Mouse (Mus musculus) erythroblast, adult 5-6 weeks (primary cell): ENCODE results near the gene Kif2a. TPM values are rescaled to one million over a fixed set of nuclear protein-coding genes. Genes with fewer than 3 reads are reported as not detected.
A peak's percentile ranks its signal among the peaks of the same experiment; 100 is the strongest.
"Not testable (repeated sequence)": the region's sequence is repeated elsewhere in the genome, so short reads cannot be mapped to it uniquely, and the experiment has no call there.

Source experiments
- ATAC-seq: replicated peaks from 2 replicates; pipeline ENCODE4 v1.8.0; 2016; ENCODE audit warnings: moderate number of reproducible peaks, mild to moderate bottlenecking, moderate TSS enrichment, inconsistent platforms; ENCODE audit not compliant: poor library complexity, low FRiP score, severe bottlenecking
- total RNA-seq, 2 experiments: library from RNA; stranded (forward) in 1 of 2; stranded (reverse) in 1 of 2; fragments of 150-400 nt in 1 of 2; fragments of 200-764, 138-1000 nt in 1 of 2; gene quantifications; 2 replicates each; pipeline versions ENCODE4 v1.2.3 to v1.2.4; 2015 to 2017; ENCODE audit warnings: low replicate concordance in 2 of 2

The Kif2a gene
- total RNA-seq, 2 experiments from 2014 or later = 160 to 257 TPM

DNA sequence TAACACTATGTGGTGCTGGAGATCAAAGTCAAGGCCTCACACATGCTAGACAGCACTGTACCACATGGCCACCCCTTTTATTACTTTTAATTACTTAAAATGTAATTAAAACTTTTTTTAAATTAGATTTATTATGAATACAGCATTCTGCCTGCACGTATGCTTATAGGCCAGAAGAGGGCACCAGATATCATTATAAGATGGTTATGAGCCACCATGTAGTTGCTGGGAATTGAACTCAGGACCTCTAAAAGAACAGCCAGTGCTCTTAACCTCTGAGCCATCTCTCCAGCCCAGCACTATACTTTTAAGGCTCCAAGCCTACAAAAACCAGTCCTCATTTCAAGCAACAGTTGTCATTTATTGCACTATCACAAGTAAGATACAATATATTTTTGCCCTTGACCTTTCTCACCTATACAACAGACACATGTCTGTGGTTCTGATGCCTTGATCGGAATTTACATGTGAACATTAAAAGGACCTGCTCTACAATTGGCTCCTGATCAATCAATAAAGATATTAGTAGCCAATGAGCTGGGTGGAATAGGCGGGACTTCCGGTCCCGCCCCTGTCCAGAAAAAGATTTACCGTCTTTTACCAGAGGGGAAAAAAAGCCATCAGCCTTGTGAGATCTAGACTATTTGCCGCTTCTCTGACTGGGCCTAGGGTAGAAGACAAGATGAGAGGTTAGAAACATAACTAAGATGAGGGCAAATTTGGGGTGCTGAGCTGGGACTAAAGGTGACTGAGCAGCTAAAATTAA lies 80.5 kb downstream of the Kif2a start:
- no peak for ATAC-seq

- no peak for ATAC-seq
These were observed 84.8 kb downstream of the Kif2a start for GRCm38 (mm10) chr13:106937138-106937472.

DNA sequence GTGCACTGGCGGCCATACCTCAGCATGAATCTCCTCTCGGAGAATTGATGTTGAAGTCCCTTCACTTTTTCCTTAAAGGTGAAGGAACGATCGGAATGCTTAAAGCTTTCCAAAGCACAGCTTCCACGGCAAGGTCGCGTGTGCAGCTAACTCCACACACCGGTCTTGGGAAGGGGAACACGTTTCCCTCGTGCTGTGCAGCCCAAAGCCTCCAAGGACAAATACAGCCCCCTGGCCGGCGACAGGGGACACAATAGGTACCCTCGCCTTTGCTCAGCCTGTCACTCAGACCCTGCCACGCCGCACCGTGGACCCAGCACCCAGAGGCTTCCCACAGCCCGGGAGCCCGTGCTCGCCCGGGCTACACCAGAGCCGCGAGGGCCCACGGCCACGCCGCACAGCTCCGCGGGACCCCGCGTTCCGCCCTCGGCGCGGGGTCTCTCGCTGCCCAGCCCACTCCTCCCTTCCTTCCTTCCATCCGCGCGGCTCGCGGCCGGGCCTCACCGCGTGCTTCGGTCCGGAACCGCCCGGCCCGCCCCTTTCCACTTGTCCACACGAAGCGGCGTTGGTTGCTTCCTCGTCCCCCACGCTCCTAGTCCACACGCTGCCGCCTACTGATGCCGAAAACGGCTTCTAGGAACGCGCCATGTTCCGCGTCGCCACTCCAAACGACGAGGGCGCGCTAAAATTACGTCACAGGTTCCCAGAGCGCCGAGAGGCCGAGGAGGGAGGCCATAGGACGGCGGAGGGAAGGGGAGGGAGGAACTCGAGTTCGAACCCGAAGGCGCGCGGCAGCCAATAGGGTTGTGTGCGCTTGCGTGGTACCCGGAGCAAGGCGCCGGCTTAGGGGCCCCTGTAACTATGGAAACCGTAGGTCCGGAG lies 85.4 kb downstream of the Kif2a start, which contains the start of gene Ipo11:
Ipo11 (minus strand) TSS at position 703 of the 882 bp plus-strand sequence.
- ATAC-seq = peak; percentile 98

- ATAC-seq = peak; percentile 51
These were observed 86.1 kb downstream of the Kif2a start for GRCm38 (mm10) chr13:106935871-106936255.

- ATAC-seq = no peak
These were observed 92.7 kb downstream of the Kif2a start for GRCm38 (mm10) chr13:106929201-106929600.

- ATAC-seq = no peak
These were observed 93.6 kb downstream of the Kif2a start for GRCm38 (mm10) chr13:106928296-106928695.

GRCm38 (mm10) chr13:106925921-106926320 lies 96.0 kb downstream of the Kif2a start:
- not testable (repeated sequence) for ATAC-seq

- ATAC-seq = peak; percentile 58
These were observed 103.4 kb downstream of the Kif2a start for GRCm38 (mm10) chr13:106918322-106919050.

GRCm38 (mm10) chr13:106913125-106913736 lies 108.7 kb downstream of the Kif2a start:
- no peak for ATAC-seq

- ATAC-seq = no peak
These were observed 111.8 kb downstream of the Kif2a start for GRCm38 (mm10) chr13:106910096-106910495.

Other genes starting within 250 kb of the Kif2a start
- gene Ipo11, start 85.2 kb downstream of the Kif2a start, total RNA-seq (2015; ENCODE audit: low replicate concordance) = 22.9 and 28.8 TPM in 2 replicates
- gene Ipo11, start 85.2 kb downstream of the Kif2a start, total RNA-seq (2017; ENCODE audit: low replicate concordance) = 14.8 and 16.0 TPM in 2 replicates
- 7.1 and 12.1 TPM in 2 replicates for gene Dimt1, start 75.0 kb downstream of the Kif2a start, total RNA-seq (2015; ENCODE audit: low replicate concordance)
- 3.3 and 7.1 TPM in 2 replicates for gene Dimt1, start 75.0 kb downstream of the Kif2a start, total RNA-seq (2017; ENCODE audit: low replicate concordance)